Mouse (Mus musculus): ENCODE measurements around the gene Olfr1324.
"Not testable (repeated sequence)": the region's sequence is repeated elsewhere in the genome, so short reads cannot be mapped to it uniquely, and the experiment has no call there.

Olfr1324 gene

GRCm38 (mm10) chrX:50428398-50428797, at the start of gene Olfr1324:
Gene Olfr1324 (minus strand): TSS chrX:50428498.
- no peak for DNase-seq

- not testable (repeated sequence) for DNase-seq
Measured at GRCm38 (mm10) chrX:50470341-50470740, 42.0 kb upstream of the Olfr1324 start.

GRCm38 (mm10) chrX:50456136-50456535, 27.8 kb upstream of the Olfr1324 start:
- no peak for DNase-seq

- DNase-seq, result no peak
Measured at GRCm38 (mm10) chrX:50443352-50443751, 15.1 kb upstream of the Olfr1324 start.

- no peak for DNase-seq
Measured at GRCm38 (mm10) chrX:50442696-50443095, 14.4 kb upstream of the Olfr1324 start.

GRCm38 (mm10) chrX:50432499-50432898, 4.2 kb upstream of the Olfr1324 start:
- no peak for DNase-seq

GRCm38 (mm10) chrX:50427712-50428328, 478 bp downstream of the Olfr1324 start:
- no peak for DNase-seq

GRCm38 (mm10) chrX:50425899-50426436, 2.3 kb downstream of the Olfr1324 start:
- DNase-seq, result no peak

GRCm38 (mm10) chrX:50410361-50410760, 17.9 kb downstream of the Olfr1324 start:
- not testable (repeated sequence) for DNase-seq

- not testable (repeated sequence) for DNase-seq
Measured at GRCm38 (mm10) chrX:50390616-50391015, 37.7 kb downstream of the Olfr1324 start.

GRCm38 (mm10) chrX:50374978-50375377, 53.3 kb downstream of the Olfr1324 start:
- DNase-seq, result no peak

All from lung, postnatal 10 days (tissue).